Mouse (Mus musculus): Measurements from ENCODE around the gene Astl. TPM values are rescaled to one million over a fixed set of nuclear protein-coding genes. Genes with fewer than 3 reads are reported as not detected.

The Astl gene
- total and polyA plus RNA-seq, 3 experiments, result 0.11 TPM; not detected in 2

GRCm38 (mm10) chr2:127375087-127375486, 36.6 kb downstream of the Astl start:
- DNase-seq (ENCODE audit: low spot score) (no peak), ATAC-seq (ENCODE audit: extremely low read depth, insufficient number of reproducible peaks, low FRiP score, poor library complexity, severe bottlenecking) (no peak)
- H3K4me1 ChIP-seq (ENCODE audit: insufficient read depth, low read depth, low read length), result peaks cover 8% of the 10 kb centered on the region
- TF ChIP-seq TAL1 (conservative IDR thresholded peaks at IDR 0.05; ENCODE audit: low read depth, low read length) (no peak), POLR2AphosphoS5 (IDR thresholded peaks at IDR 0.05; ENCODE audit: insufficient replicate concordance, low read depth, low read length) (no peak), GATA2 (IDR thresholded peaks at IDR 0.05; ENCODE audit: borderline replicate concordance, low read depth, low read length) (no peak), GATA1 (IDR thresholded peaks at IDR 0.05; ENCODE audit: borderline replicate concordance, low read length) (no peak), CTCF (IDR thresholded peaks at IDR 0.05; ENCODE audit: low read depth, low read length) (no peak)
- no peaks in the 10 kb centered on the region for H3K36me3 ChIP-seq (replicated peaks)
- no peak overlapping the region for H3K4me3 ChIP-seq (ENCODE audit: low read depth, low read length)
- peaks cover 27% of the 10 kb centered on the region for H3K27me3 ChIP-seq (ENCODE audit: insufficient read depth, low read length)
- no peaks in the 10 kb centered on the region for H3K9me3 ChIP-seq (replicated peaks)

DNA sequence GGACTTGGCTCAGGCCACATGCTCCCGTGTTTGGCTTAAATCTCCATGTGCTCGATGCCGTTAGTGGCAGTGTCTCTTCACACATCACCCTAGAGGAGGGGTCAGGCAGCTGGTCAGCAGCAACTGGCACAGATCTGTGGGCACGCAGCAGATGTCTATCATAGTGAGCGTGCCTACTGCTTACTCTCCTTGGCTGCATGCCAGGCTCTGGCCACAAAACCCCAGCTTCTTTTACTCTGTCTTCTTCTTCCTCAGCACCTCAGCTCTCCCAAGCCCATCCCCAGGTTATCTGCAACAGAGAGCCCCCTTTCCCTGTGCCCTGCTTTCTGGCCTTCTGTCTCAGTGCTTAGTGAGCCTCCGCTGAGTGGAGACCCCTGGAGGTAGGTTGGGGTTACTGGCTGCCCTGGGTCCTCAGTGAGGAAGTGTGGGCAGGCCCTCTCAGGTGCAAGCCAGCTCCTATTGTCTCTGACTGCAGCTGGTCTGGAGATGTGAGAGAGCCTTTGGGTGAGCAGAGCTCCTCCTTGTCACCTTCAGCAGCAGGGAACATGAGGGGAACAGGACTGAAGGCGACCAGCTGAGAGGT, 37.4 kb downstream of the Astl start:
- no peak overlapping the region for H3K4me3 ChIP-seq (ENCODE audit: low read depth, low read length)
- no peaks in the 10 kb centered on the region for H3K36me3 ChIP-seq (replicated peaks)
- no peaks in the 10 kb centered on the region for H3K9me3 ChIP-seq (replicated peaks)
- H3K4me1 ChIP-seq (ENCODE audit: insufficient read depth, low read depth, low read length), result peaks cover 8% of the 10 kb centered on the region
- peaks cover 27% of the 10 kb centered on the region for H3K27me3 ChIP-seq (ENCODE audit: insufficient read depth, low read length)
- DNase-seq (ENCODE audit: low spot score) (peak; percentile 33), ATAC-seq (ENCODE audit: extremely low read depth, insufficient number of reproducible peaks, low FRiP score, poor library complexity, severe bottlenecking) (no peak)
- TF ChIP-seq CTCF (IDR thresholded peaks at IDR 0.05; ENCODE audit: low read depth, low read length), result 0 out of 2 replicates have a peak, but pooled peaks have one; percentile 10
- no peak for TF ChIP-seq GATA2 (IDR thresholded peaks at IDR 0.05; ENCODE audit: borderline replicate concordance, low read depth, low read length)

DNA sequence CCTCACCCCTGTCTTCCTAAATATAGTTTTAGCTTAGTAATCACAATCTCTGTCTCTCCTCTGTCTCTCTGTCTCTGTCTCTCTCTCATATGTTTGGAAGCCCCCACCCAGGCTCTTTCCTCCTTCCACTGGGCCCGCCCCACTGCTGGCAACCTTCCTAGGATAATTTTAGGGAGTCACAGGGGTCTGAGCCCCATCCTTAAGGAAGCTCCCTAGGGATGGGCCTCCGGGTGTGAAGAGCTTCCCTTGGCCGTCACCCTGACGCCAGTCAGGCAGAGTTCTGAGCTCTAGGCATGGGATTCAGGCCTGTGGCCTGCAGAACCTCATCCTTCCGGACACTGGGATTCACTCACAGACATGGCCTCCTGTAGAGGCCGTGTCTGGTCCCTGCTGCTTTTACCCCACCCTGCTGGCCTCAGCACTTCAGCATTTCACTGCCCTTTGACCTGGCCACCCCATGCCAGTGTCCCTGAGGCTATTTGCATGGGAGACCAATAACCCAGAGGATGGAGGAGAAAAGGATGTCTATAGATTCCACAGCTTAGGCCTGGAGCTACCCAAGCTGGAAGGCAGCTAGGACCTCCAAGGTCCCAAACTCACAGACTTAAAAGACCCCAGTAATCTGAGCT, 38.1 kb downstream of the Astl start:
- Histone ChIP-seq H3K27me3 (ENCODE audit: insufficient read depth, low read length) (peaks cover 25% of the 10 kb centered on the region), H3K4me3 (ENCODE audit: low read depth, low read length) (no peak overlapping the region)

DNA sequence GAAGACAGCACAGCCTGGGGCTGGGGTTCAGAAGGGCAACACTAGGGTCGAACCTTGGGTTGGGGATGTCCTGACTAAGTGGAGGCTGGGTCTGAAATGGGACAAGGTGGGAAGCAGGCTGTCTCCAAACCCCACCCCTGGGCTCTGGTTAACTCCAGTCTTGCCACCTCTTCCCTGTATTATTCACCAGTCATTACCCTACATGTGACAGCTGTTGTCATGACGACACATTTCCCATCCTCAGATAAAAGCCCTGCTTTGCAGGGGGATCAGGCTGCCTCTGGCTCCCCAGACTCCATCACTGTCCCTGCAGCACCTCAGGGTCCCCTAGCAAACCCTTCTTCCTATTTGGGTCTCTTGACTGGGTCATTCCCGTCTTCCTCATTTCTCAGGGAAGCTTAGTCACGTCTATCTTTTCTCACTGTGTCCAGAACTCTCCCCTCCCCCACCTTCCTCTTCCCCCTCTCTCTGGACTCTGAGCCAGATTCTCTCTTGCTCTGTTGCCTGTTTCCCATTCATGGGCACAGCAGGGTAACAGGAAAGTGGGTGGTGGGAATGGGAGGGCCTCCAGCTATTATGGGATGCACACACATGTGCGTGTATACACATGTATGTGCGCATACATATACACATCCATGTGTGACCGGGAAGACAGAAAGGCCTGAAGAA, 39.6 kb downstream of the Astl start:
- ATAC-seq (ENCODE audit: extremely low read depth, insufficient number of reproducible peaks, low FRiP score, poor library complexity, severe bottlenecking), result no peak
- no peak for DNase-seq (ENCODE audit: low spot score)
- Histone ChIP-seq H3K36me3 (replicated peaks) (no peaks in the 10 kb centered on the region), H3K4me1 (ENCODE audit: insufficient read depth, low read depth, low read length) (no peaks in the 10 kb centered on the region), H3K9me3 (replicated peaks) (no peaks in the 10 kb centered on the region), H3K27me3 (ENCODE audit: insufficient read depth, low read length) (peaks cover 25% of the 10 kb centered on the region), H3K4me3 (ENCODE audit: low read depth, low read length) (no peak overlapping the region)
- TF ChIP-seq POLR2AphosphoS5 (IDR thresholded peaks at IDR 0.05; ENCODE audit: insufficient replicate concordance, low read depth, low read length), result no peak
- TF ChIP-seq CTCF (IDR thresholded peaks at IDR 0.05; ENCODE audit: low read depth, low read length), result no peak
- TF ChIP-seq GATA2 (IDR thresholded peaks at IDR 0.05; ENCODE audit: borderline replicate concordance, low read depth, low read length), result no peak
- no peak for TF ChIP-seq GATA1 (IDR thresholded peaks at IDR 0.05; ENCODE audit: borderline replicate concordance, low read length)
- no peak for TF ChIP-seq TAL1 (conservative IDR thresholded peaks at IDR 0.05; ENCODE audit: low read depth, low read length)

More for the DNA sequence above, 38.1 kb downstream of the Astl start:
- TF ChIP-seq GATA2 (IDR thresholded peaks at IDR 0.05; ENCODE audit: borderline replicate concordance, low read depth, low read length), result no peak
- no peak for TF ChIP-seq GATA1 (IDR thresholded peaks at IDR 0.05; ENCODE audit: borderline replicate concordance, low read length)
- no peak for TF ChIP-seq CTCF (IDR thresholded peaks at IDR 0.05; ENCODE audit: low read depth, low read length)
- no peak for TF ChIP-seq POLR2AphosphoS5 (IDR thresholded peaks at IDR 0.05; ENCODE audit: insufficient replicate concordance, low read depth, low read length)
- no peak for TF ChIP-seq TAL1 (conservative IDR thresholded peaks at IDR 0.05; ENCODE audit: low read depth, low read length)
- Histone ChIP-seq H3K36me3 (replicated peaks) (no peaks in the 10 kb centered on the region), H3K9me3 (replicated peaks) (no peaks in the 10 kb centered on the region), H3K4me1 (ENCODE audit: insufficient read depth, low read depth, low read length) (peaks cover 3% of the 10 kb centered on the region)
- DNase-seq (ENCODE audit: low spot score) (no peak), ATAC-seq (ENCODE audit: extremely low read depth, insufficient number of reproducible peaks, low FRiP score, poor library complexity, severe bottlenecking) (no peak)

GRCm38 (mm10) chr2:127378611-127378990, 40.2 kb downstream of the Astl start:
- DNase-seq (ENCODE audit: low spot score), result no peak
- no peak for ATAC-seq (ENCODE audit: extremely low read depth, insufficient number of reproducible peaks, low FRiP score, poor library complexity, severe bottlenecking)
- no peaks in the 10 kb centered on the region for H3K36me3 ChIP-seq (replicated peaks)
- H3K27me3 ChIP-seq (ENCODE audit: insufficient read depth, low read length), result peaks cover 25% of the 10 kb centered on the region
- H3K9me3 ChIP-seq (replicated peaks), result no peaks in the 10 kb centered on the region
- no peak for TF ChIP-seq GATA1 (IDR thresholded peaks at IDR 0.05; ENCODE audit: borderline replicate concordance, low read length)
- TF ChIP-seq CTCF (IDR thresholded peaks at IDR 0.05; ENCODE audit: low read depth, low read length), result no peak
- H3K4me3 ChIP-seq (ENCODE audit: low read depth, low read length), result no peak overlapping the region
- H3K4me1 ChIP-seq (ENCODE audit: insufficient read depth, low read depth, low read length), result no peaks in the 10 kb centered on the region

GRCm38 (mm10) chr2:127379250-127379649, 40.8 kb downstream of the Astl start:
- H3K4me3 ChIP-seq (ENCODE audit: low read depth, low read length), result no peak overlapping the region
- no peak for TF ChIP-seq TAL1 (conservative IDR thresholded peaks at IDR 0.05; ENCODE audit: low read depth, low read length)
- H3K4me1 ChIP-seq (ENCODE audit: insufficient read depth, low read depth, low read length), result no peaks in the 10 kb centered on the region
- no peaks in the 10 kb centered on the region for H3K9me3 ChIP-seq (replicated peaks)
- no peak for DNase-seq (ENCODE audit: low spot score)
- H3K36me3 ChIP-seq (replicated peaks), result no peaks in the 10 kb centered on the region
- H3K27me3 ChIP-seq (ENCODE audit: insufficient read depth, low read length), result peaks cover 28% of the 10 kb centered on the region
- no peak for ATAC-seq (ENCODE audit: extremely low read depth, insufficient number of reproducible peaks, low FRiP score, poor library complexity, severe bottlenecking)
